Mouse (Mus musculus) midbrain, postnatal 0 days (tissue): ENCODE data around the gene Zfp583. TPM values are rescaled to one million over a fixed set of nuclear protein-coding genes. Genes with fewer than 3 reads are reported as not detected.
A peak's percentile ranks its signal among the peaks of the same experiment; 100 is the strongest.

Experiments used
- ATAC-seq: fragments of 200-750 bp; cut with Nextera tagmentation; 2 replicates; pipeline ENCODE4 v1.8.0; 2017; ENCODE audit warnings: moderate number of reproducible peaks, mild to moderate bottlenecking, moderate TSS enrichment, moderate library complexity; ENCODE audit not compliant: low FRiP score
- DNase-seq: peaks from one replicate; pipeline ENCODE4 v3.0.0-alpha.2; 2015; ENCODE audit warnings: low spot score
- H3K27ac ChIP-seq: fragments of 300-500 bp; sonication (generic); 2 replicates; pipeline ENCODE4 v1.5.1; 2014; ENCODE audit warnings: low read depth, mild to moderate bottlenecking, low read length, mixed read lengths
- H3K27me3 ChIP-seq: fragments of 300-500 bp; sonication (generic); 2 replicates; pipeline ENCODE4 v1.6.1; 2014; ENCODE audit warnings: low read length, control low read depth, mixed read lengths; ENCODE audit not compliant: insufficient read depth
- H3K36me3 ChIP-seq: fragments of 300-500 bp; sonication (generic); 2 replicates; pipeline ENCODE4 v1.6.1; 2014; ENCODE audit warnings: low read length, control low read depth, mixed read lengths; ENCODE audit not compliant: insufficient read depth
- H3K4me1 ChIP-seq: fragments of 300-500 bp; sonication (generic); 2 replicates; pipeline ENCODE4 v1.6.1; 2014; ENCODE audit warnings: mild to moderate bottlenecking, control low read depth, antibody characterized with exemption, low read length, mixed read lengths; ENCODE audit not compliant: insufficient read depth
- H3K4me2 ChIP-seq: fragments of 300-500 bp; sonication (generic); 2 replicates; pipeline ENCODE4 v1.6.1; 2014; ENCODE audit warnings: low read depth, mild to moderate bottlenecking, low read length, mixed read lengths; ENCODE audit not compliant: poor library complexity, severe bottlenecking
- H3K4me3 ChIP-seq: fragments of 300-500 bp; sonication (generic); 2 replicates; pipeline ENCODE4 v1.5.1; 2014; ENCODE audit warnings: low read depth, mild to moderate bottlenecking, low read length, moderate library complexity
- H3K9ac ChIP-seq: fragments of 300-500 bp; sonication (generic); replicated peaks from 2 replicates; pipeline ENCODE4 v1.6.1; 2014; ENCODE audit warnings: mild to moderate bottlenecking, low read length, moderate library complexity, mixed read lengths; ENCODE audit not compliant: poor library complexity, severe bottlenecking
- H3K9me3 ChIP-seq: fragments of 300-500 bp; sonication (generic); 2 replicates; pipeline ENCODE4 v1.6.1; 2016; ENCODE audit warnings: low read length, control low read depth
- CTCF ChIP-seq: IDR thresholded peaks from 2 replicates; pipeline ENCODE4 v1.5.1; 2016; ENCODE audit warnings: antibody characterized with exemption, mild to moderate bottlenecking
- WGBS: fragments of 180-500 bp; shearing (Covaris S2); extraction: QIAGEN DNeasy Blood & Tissue Kit; methylation state at CpG from one replicate; pipeline ENCODE4 v1.1.7; 2014; 5-methylcytosine and 5-hydroxymethylcytosine counted together
- polyA plus RNA-seq: library from polyadenylated mRNA; unstranded; fragments of >200 nt; fragmentation: Nextera tagmentation; extraction: Ambion mirVana; gene quantifications from 2 replicates; pipeline ENCODE4 v1.2.1, GENCODE M21; 2015
- total RNA-seq: library from RNA; depleted of rRNA; stranded (reverse); fragments of >200 nt; gene quantifications from 2 replicates; pipeline ENCODE4 v1.2.3, GENCODE M21; 2014

Gene Zfp583
- total and polyA plus RNA-seq, 2 experiments from 2014 or later = 6.7 to 16.5 TPM

DNA sequence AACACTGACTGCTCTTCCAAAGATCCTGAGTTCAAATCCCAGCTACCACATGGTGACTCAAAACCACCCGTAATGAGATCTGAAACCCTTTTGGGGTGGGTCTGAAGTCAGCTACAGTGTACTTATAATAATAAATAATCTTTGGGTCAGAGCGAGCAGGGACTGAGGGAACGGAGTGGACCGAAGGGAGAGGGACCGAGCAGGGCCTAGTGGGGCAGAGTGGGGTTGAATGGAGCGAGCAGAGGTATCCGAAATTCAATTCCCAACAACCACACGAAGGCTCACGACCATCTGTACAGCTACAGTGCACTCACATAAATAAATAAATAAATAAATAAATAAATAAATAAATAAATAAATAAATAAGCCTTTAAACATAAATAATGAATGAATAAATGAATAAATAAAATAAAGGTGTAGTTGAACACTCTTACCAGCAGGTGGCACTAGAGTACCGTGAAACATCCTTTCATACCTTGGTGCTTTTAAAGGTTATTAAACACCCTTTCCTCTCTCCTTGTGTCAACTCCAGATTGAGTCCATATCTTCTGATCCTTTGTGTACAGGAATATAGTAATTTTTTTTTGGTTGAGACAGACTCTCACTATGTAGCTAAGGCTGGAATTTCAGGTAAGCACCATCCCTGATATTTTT is 28.0 kb upstream of the Zfp583 start:
- Histone ChIP-seq H3K27me3 (no peaks in the 10 kb centered on the region), H3K4me3 (no peak overlapping the region), H3K4me1 (no peaks in the 10 kb centered on the region), H3K36me3 (peaks cover 8% of the 10 kb centered on the region; the same call in 1 of the 2 replicates), H3K27ac (no peak overlapping the region), H3K9me3 (no peaks in the 10 kb centered on the region), H3K9ac (no peak overlapping the region), H3K4me2 (no peak overlapping the region)
- DNase-seq (peak; percentile 90), ATAC-seq (no peak)
- WGBS = 48% methylated on average over 10 of the region's 10 CpGs
- peak; percentile 83 for TF ChIP-seq CTCF

DNA sequence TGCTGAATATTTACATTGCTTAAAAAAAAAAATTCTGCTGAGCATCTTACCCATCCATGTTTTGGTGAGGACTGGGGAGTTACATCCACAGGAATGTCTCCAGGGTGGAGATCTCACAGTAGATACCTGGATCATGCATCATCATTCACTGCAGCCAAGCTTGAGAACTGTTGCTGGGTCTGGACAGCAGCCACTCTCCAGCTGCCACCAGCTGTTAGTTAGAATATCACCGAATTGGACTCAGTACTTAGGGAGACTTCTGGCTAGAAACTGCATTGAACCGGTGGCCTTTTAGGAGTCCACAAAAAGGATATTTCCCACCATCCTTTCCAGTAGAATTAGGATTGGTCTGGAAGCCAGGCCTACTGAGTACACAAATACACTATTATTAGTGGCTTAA is 27.0 kb upstream of the Zfp583 start:
- Histone ChIP-seq H3K4me2 (no peak overlapping the region), H3K4me1 (no peaks in the 10 kb centered on the region), H3K9me3 (no peaks in the 10 kb centered on the region), H3K9ac (no peak overlapping the region), H3K27me3 (no peaks in the 10 kb centered on the region), H3K27ac (no peak overlapping the region), H3K36me3 (peaks cover 17% of the 10 kb centered on the region), H3K4me3 (no peak overlapping the region)
- ATAC-seq (no peak), DNase-seq (no peak)
- whole genome bisulfite sequencing = 67% methylated on average over 2 of the region's 2 CpGs
- TF ChIP-seq CTCF = no peak

DNA sequence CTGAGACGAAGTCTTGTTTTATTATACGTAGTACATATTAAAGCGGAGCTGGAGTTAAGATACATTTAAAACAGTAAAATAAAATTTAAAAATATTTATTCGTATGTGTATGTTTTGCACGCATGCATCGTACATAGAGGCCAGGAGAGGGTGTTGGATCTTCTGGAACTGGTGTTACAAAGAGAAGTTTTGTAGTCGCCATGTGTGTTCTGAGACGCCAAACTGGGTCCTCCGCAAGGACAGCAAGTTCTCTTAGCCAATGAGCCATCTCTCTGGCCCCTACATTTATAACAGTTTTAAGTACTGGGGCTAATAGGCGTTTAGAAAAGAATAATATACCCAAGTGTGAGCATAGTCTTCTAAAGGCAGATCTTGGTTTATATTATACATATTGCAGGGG is 13.0 kb upstream of the Zfp583 start:
- TF ChIP-seq CTCF = no peak
- Histone ChIP-seq H3K9me3 (no peaks in the 10 kb centered on the region), H3K9ac (peak overlapping the region; percentile 64; the same call in 1 of the 2 replicates), H3K36me3 (no peaks in the 10 kb centered on the region), H3K27me3 (no peaks in the 10 kb centered on the region), H3K4me2 (peak overlapping the region; percentile 51), H3K27ac (peak overlapping the region; percentile 91; the same call in 1 of the 2 replicates), H3K4me3 (peak overlapping the region; percentile 64), H3K4me1 (no peaks in the 10 kb centered on the region)
- no peak for DNase-seq
- 31% methylated on average over 10 of the region's 10 CpGs for WGBS
- peak; percentile 18; the same call in 1 of the 2 replicates for ATAC-seq

DNA sequence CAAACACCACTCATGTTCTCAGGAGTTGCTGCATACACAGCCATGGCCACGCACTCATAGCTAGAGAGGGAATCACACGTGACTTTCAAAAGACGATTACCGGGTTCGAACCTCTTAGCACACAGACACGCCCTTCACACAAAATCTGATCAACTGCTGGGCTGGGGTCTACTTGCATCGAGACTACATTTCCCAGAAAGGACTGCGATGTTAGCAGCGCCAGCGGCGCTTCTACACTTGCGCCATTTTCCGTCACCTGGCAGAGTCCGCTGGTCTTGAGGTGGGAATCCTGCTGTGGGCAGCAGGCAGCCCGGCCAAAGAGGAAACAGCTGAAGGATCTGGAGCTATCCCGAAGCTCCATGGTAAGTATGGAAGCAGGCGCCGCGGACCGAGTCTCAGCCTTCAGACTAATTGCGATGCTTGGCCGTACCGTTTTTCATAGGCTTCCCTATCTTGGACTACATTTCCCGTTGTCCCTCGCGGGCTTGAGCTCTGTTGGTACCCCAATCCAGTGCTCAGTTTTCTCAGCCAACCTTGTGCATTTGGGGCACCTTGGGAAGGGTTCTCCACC is 12.5 kb upstream of the Zfp583 start, which contains the start of gene Gm3854:
Gene Gm3854, plus strand, starts transcription at position 259 of the 571 bp plus-strand sequence.
- H3K36me3 ChIP-seq = no peaks in the 10 kb centered on the region
- no peaks in the 10 kb centered on the region for H3K9me3 ChIP-seq
- no peak for TF ChIP-seq CTCF
- peak within 1 kb of the TSS; percentile 64 for H3K4me3 ChIP-seq
- peak; percentile 93 for DNase-seq
- ATAC-seq = peak; percentile 91
- peak within 1 kb of the TSS; percentile 64 for H3K9ac ChIP-seq
- H3K27me3 ChIP-seq = no peaks in the 10 kb centered on the region
- peak within 1 kb of the TSS; percentile 51 for H3K4me2 ChIP-seq
- WGBS = 0% methylated on average over 26 of the region's 26 CpGs
- H3K4me1 ChIP-seq = no peaks in the 10 kb centered on the region
- peak within 1 kb of the TSS; percentile 91 for H3K27ac ChIP-seq

DNA sequence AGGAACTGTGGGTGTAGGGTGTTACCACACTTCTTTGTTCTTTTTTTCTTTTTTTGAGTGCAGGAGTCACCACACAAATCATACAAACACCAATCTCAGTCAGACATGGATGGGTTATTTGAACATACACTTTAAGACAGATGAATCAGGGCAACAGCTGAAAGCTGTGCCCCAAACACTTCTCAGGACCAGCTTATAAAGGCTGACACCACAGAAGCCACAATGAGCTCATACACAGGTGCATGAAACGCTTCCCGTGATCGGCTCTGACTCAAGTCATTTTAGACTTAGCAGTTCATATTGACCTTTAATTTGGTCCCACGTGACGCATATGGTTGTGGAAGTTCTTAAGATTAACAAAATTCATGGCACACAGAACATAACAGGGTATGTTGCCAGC is 8.8 kb upstream of the Zfp583 start:
- Histone ChIP-seq H3K36me3 (no peaks in the 10 kb centered on the region), H3K9me3 (no peaks in the 10 kb centered on the region), H3K4me3 (no peak overlapping the region), H3K4me1 (no peaks in the 10 kb centered on the region), H3K27me3 (no peaks in the 10 kb centered on the region), H3K4me2 (no peak overlapping the region), H3K9ac (no peak overlapping the region), H3K27ac (no peak overlapping the region)
- 81% methylated on average over 5 of the region's 5 CpGs for WGBS
- TF ChIP-seq CTCF = no peak
- no peak for DNase-seq
- no peak for ATAC-seq
